Mouse (Mus musculus) myocyte (in vitro differentiated cells): ENCODE measurements around the gene Rem1. TPM values are rescaled to one million over a fixed set of nuclear protein-coding genes. Genes with fewer than 3 reads are reported as not detected.

Experiments used
- H3K27me3 ChIP-seq: one replicate; pipeline ENCODE4 v1.6.1; 2011; ENCODE audit not compliant: control insufficient read depth, insufficient read depth, insufficient read length
- H3K36me3 ChIP-seq: one replicate; pipeline ENCODE4 v1.6.1; 2011; ENCODE audit not compliant: control insufficient read depth, insufficient read depth
- H3K4me2 ChIP-seq: one replicate; pipeline ENCODE4 v1.6.1; 2011; ENCODE audit warnings: low read depth, control low read depth
- H3K4me3 ChIP-seq: one replicate; pipeline ENCODE4 v1.5.1; 2011; ENCODE audit warnings: mild to moderate bottlenecking, control low read depth, moderate library complexity
- H3K79me2 ChIP-seq: one replicate; pipeline ENCODE4 v1.6.1; 2011; ENCODE audit not compliant: control insufficient read depth, insufficient read depth
- H3ac ChIP-seq: one replicate; pipeline ENCODE4 v1.6.1; 2011; ENCODE audit not compliant: control insufficient read depth, insufficient read length
- CEBPB ChIP-seq: IDR thresholded peaks from 2 replicates; pipeline ENCODE4 v1.6.1; 2011; ENCODE audit warnings: mild to moderate bottlenecking, moderate library complexity; ENCODE audit not compliant: poor library complexity, insufficient read depth, severe bottlenecking
- E2F4 ChIP-seq: IDR thresholded peaks from one replicate; pipeline ENCODE4 v1.6.1; 2011; ENCODE audit warnings: mild to moderate bottlenecking, control low read depth, moderate library complexity; ENCODE audit not compliant: insufficient read depth
- MAX ChIP-seq: IDR thresholded peaks from one replicate; pipeline ENCODE4 v1.6.1; 2011; ENCODE audit warnings: low read depth, mild to moderate bottlenecking, control low read depth
- MYOD1 ChIP-seq, 3 experiments: IDR thresholded peaks; one replicate each; pipeline ENCODE4 v1.6.1; 2011; ENCODE audit warnings: control low read depth in 2 of 3, low read depth in 2 of 3, mild to moderate bottlenecking in 2 of 3, moderate library complexity in 1 of 3; ENCODE audit not compliant: insufficient read length in 2 of 3, control insufficient read depth in 1 of 3
- MYOG ChIP-seq, 3 experiments: IDR thresholded peaks; one replicate each; pipeline ENCODE4 v1.6.1; 2011; ENCODE audit warnings: control low read depth in 2 of 3, low read depth in 2 of 3, mild to moderate bottlenecking in 2 of 3; ENCODE audit not compliant: insufficient read length in 2 of 3, control insufficient read depth in 1 of 3, insufficient read depth in 1 of 3
- POLR2A ChIP-seq: IDR thresholded peaks from one replicate; pipeline ENCODE4 v1.6.1; 2011; ENCODE audit warnings: low read depth, mild to moderate bottlenecking, control low read depth, moderate library complexity; ENCODE audit not compliant: insufficient read length
- POLR2AphosphoS2 ChIP-seq: IDR thresholded peaks from one replicate; pipeline ENCODE4 v1.6.1; 2011; ENCODE audit warnings: low read depth, control low read depth; ENCODE audit not compliant: insufficient read length
- REST ChIP-seq: IDR thresholded peaks from one replicate; pipeline ENCODE4 v1.6.1; 2011; ENCODE audit warnings: mild to moderate bottlenecking, control low read depth, moderate library complexity; ENCODE audit not compliant: insufficient read depth, insufficient read length
- SRF ChIP-seq: IDR thresholded peaks from one replicate; pipeline ENCODE4 v1.6.1; 2011; ENCODE audit warnings: low read depth; ENCODE audit not compliant: control insufficient read depth, insufficient read length
- TCF12 ChIP-seq: IDR thresholded peaks from one replicate; pipeline ENCODE4 v1.6.1; 2011; ENCODE audit warnings: mild to moderate bottlenecking, control low read depth; ENCODE audit not compliant: poor library complexity, insufficient read depth, severe bottlenecking
- TCF3 ChIP-seq: IDR thresholded peaks from one replicate; pipeline ENCODE4 v1.6.1; 2011; ENCODE audit warnings: low read depth, control low read depth; ENCODE audit not compliant: insufficient read length
- USF1 ChIP-seq: IDR thresholded peaks from one replicate; pipeline ENCODE4 v1.6.1; 2011; ENCODE audit warnings: low read depth, mild to moderate bottlenecking, control low read depth, moderate library complexity
- polyA plus RNA-seq: library from polyadenylated mRNA; unstranded; fragments of >200 nt; fragmentation: generic; extraction: Trizol; gene quantifications from one replicate; pipeline ENCODE4 v1.2.1, GENCODE M21; 2012; ENCODE audit warnings: missing spikeins

The Rem1 gene
- polyA plus RNA-seq, 1 experiment: 28.3 TPM

GRCm38 (mm10) chr2:152588450-152588849 lies 38.3 kb upstream of the Rem1 start:
- Histone ChIP-seq H3K4me2 (no peak overlapping the region), H3K4me3 (no peak overlapping the region), H3K27me3 (peaks cover 13% of the 10 kb centered on the region), H3K79me2 (no peaks in the 10 kb centered on the region), H3ac (no peak overlapping the region), H3K36me3 (no peaks in the 10 kb centered on the region)
- TF ChIP-seq TCF3 (no peak), POLR2A (no peak), MYOD1 (IDR thresholded peaks at IDR 0.05; ENCODE audit: control insufficient read depth in 1 of 3, insufficient read length in 2 of 3, low read depth in 2 of 3) (no peak), TCF12 (no peak), USF1 (no peak), POLR2AphosphoS2 (no peak), CEBPB (no peak), MYOG (IDR thresholded peaks at IDR 0.05; ENCODE audit: control insufficient read depth in 1 of 3, insufficient read depth in 1 of 3, insufficient read length in 2 of 3, low read depth in 2 of 3) (no peak), MAX (no peak), E2F4 (no peak), SRF (no peak), REST (no peak)

GRCm38 (mm10) chr2:152589021-152589420 lies 37.7 kb upstream of the Rem1 start:
- TF ChIP-seq E2F4 (no peak), REST (no peak), TCF3 (no peak), MYOD1 (IDR thresholded peaks at IDR 0.05; ENCODE audit: control insufficient read depth in 1 of 3, insufficient read length in 2 of 3, low read depth in 2 of 3) (no peak), CEBPB (no peak), SRF (no peak), MAX (no peak), POLR2A (no peak), TCF12 (no peak)
- Histone ChIP-seq H3K36me3 (no peaks in the 10 kb centered on the region), H3K4me3 (no peak overlapping the region), H3K4me2 (no peak overlapping the region), H3K27me3 (peaks cover 7% of the 10 kb centered on the region), H3ac (no peak overlapping the region), H3K79me2 (no peaks in the 10 kb centered on the region)

- Histone ChIP-seq H3K4me3 (no peak within 1 kb of the TSS), H3K36me3 (no peaks in the 10 kb centered on the region), H3K79me2 (no peaks in the 10 kb centered on the region), H3K27me3 (no peaks in the 10 kb centered on the region), H3ac (no peak within 1 kb of the TSS), H3K4me2 (no peak within 1 kb of the TSS)
- TF ChIP-seq POLR2A: no peak
- no peak for TF ChIP-seq REST
- no peak for TF ChIP-seq MYOG (IDR thresholded peaks at IDR 0.05; ENCODE audit: control insufficient read depth in 1 of 3, insufficient read depth in 1 of 3, insufficient read length in 2 of 3, low read depth in 2 of 3)
- TF ChIP-seq MYOD1 (IDR thresholded peaks at IDR 0.05; ENCODE audit: control insufficient read depth in 1 of 3, insufficient read length in 2 of 3, low read depth in 2 of 3): no peak
Measured at GRCm38 (mm10) chr2:152599299-152599698, 27.5 kb upstream of the Rem1 start, which contains the start of gene Defb45. TSS of gene Defb45 (minus strand) at chr2:152599399.

GRCm38 (mm10) chr2:152600076-152600475 lies 26.7 kb upstream of the Rem1 start:
- no peaks in the 10 kb centered on the region for H3K27me3 ChIP-seq
- H3K79me2 ChIP-seq: no peaks in the 10 kb centered on the region
- no peak overlapping the region for H3K4me3 ChIP-seq
- no peaks in the 10 kb centered on the region for H3K36me3 ChIP-seq
- no peak overlapping the region for H3K4me2 ChIP-seq
- TF ChIP-seq SRF: no peak
- TF ChIP-seq USF1: no peak
- TF ChIP-seq CEBPB: no peak
- no peak for TF ChIP-seq MYOG (IDR thresholded peaks at IDR 0.05; ENCODE audit: control insufficient read depth in 1 of 3, insufficient read depth in 1 of 3, insufficient read length in 2 of 3, low read depth in 2 of 3)
- TF ChIP-seq TCF3: no peak
- TF ChIP-seq MAX: no peak
- H3ac ChIP-seq: no peak overlapping the region

GRCm38 (mm10) chr2:152601275-152601960 lies 25.3 kb upstream of the Rem1 start:
- Histone ChIP-seq H3K4me3 (no peak overlapping the region), H3K4me2 (no peak overlapping the region), H3K79me2 (no peaks in the 10 kb centered on the region), H3ac (no peak overlapping the region), H3K36me3 (no peaks in the 10 kb centered on the region), H3K27me3 (no peaks in the 10 kb centered on the region)
- TF ChIP-seq TCF3 (no peak), MAX (no peak), MYOG (IDR thresholded peaks at IDR 0.05; ENCODE audit: control insufficient read depth in 1 of 3, insufficient read depth in 1 of 3, insufficient read length in 2 of 3, low read depth in 2 of 3) (no peak), CEBPB (0 out of 2 replicates have a peak, but pooled peaks have one; percentile 61), POLR2AphosphoS2 (no peak)
